Mouse (Mus musculus): ENCODE data around the gene Lifr. TPM values are rescaled to one million over a fixed set of nuclear protein-coding genes. Genes with fewer than 3 reads are reported as not detected.

Gene Lifr
- total RNA-seq, 2 experiments from 2014 or later: 27.4 to 28.0 TPM

DNA sequence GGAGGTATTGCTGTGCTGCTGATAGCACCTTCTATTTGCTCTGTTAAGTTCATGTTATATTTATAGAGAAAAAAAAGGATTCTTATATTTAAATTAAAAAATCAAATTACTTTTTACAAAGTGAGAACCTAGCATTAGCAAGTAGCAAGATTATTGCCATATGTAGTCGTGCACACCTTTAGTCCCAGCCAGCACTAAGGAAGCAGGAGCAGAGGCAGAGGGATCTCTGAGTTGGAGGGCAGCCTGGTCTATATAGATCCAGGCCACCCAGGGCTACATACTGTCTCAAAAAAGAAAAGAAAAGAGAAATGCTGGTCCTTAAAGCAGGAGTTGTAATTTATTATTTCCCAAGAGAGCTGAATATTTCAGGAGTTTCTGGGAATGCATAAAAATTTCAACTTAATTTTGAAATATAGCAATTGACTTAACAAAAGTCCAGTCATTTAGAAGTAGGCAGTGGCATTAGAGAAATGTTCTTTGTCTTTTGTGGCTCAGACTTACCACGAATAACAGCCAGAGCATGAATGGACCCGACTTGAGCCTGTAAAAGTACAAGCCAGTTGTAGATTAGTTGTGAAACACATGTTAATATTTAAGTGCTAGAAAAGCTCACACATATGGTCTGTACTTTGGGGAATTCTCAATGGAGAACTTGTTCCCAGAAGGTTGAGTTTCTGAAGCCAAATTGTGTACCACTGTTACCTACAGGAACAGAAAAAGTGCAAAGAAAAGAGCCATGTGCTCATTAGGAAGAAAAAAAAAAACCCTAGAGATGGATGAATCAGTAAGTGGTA, 107.4 kb downstream of the Lifr start:
- intact Hi-C loops (cut with DNase I): no loop called here
- DNase-seq: no peak

DNA sequence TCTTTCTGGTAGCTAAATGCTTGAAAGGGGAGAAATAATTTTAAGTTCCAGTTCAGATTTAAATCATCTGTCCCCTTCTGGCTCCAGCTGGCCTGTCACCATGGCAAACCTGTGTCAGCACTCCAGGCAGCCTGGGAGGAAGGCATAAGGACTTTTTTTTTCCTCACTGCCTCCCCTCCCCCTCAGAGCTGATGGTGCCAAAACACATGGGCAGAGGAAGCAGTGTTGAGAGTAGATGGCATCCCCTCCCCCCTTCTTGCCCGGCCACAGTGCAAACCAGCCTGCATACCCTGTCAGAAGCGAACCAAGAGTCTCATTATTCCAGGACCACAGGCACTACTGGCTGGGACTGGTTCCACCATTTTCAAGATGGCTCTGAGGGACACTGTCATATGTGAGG, 108.4 kb downstream of the Lifr start:
- peak; percentile 92 for DNase-seq
- intact Hi-C loops (cut with DNase I): no loop called here

GRCm38 (mm10) chr15:7200286-7200685, 109.9 kb downstream of the Lifr start:
- no peak for DNase-seq

DNA sequence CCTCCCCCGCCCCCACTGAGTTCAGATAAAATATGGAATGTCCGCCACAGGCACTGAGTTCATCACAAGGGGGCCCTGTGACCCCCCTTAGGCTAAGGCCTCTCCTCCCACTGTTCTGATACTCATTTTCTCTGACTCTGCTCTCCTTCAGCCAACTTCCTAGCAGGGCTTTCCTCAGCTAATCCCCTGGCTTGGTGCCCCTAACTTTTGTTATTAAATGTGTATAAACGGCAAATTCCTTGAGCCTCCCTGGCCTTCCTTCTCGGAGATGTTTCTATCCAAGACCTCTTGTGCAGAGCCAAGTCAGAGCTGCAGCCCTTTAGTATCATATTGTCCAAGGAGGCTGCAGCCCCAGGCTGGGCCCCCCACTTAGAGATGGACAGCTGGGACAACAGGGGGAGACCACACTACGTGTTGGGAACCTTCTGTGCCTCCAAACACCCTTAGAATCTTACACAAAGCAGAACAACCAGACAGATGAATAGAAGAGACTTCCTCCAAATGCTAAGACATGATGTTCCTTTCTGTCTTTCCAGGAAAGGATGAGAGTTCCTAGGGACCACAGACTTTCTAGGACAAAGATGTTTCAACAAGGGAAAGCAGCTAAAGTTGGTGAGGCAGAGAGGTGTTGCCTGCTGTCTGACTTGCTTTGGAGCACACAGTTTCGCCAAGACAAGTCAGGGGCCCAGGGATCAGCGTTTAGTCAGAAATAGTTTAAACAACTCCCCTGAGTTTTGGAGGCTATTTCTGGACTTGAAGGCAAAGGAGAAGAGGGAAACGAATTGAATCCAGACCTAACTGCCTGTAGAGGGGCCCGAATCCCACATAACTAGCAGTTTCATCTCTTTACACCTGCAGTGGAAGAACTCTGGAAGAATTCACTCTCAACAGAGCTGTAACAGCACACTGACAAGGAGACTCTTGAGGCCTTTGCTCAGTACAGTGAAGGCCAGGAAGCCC, 111.3 kb downstream of the Lifr start:
- intact Hi-C loops (cut with DNase I): no loop called here
- DNase-seq: peak; percentile 46

More at GRCm38 (mm10) chr15:7200286-7200685, 109.9 kb downstream of the Lifr start:
- intact Hi-C loops (cut with DNase I): no loop called here

DNA sequence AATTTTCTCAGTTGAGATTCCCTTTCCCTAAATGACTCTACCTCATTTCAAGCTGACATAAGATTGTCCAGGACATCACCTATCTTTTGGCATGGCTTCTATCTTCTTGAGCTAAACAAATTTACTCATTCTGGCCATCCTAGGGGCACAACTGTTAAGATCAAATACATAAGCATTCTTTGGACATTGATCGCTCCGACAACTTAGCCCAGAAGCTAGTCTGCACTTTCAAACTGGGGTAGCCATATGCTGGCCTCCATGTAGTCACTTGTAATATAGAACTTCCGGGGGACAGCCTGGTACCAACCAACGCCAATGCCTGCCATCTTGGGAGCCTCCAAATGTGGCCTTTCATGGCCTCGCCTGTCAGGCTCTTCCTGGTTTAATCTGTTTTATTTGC, 112.6 kb downstream of the Lifr start:
- intact Hi-C loops (cut with DNase I): no loop called here
- DNase-seq: no peak

GRCm38 (mm10) chr15:7203606-7204330, 113.4 kb downstream of the Lifr start:
- peak; percentile 49 for DNase-seq
- intact Hi-C loops (cut with DNase I): no loop called here

DNA sequence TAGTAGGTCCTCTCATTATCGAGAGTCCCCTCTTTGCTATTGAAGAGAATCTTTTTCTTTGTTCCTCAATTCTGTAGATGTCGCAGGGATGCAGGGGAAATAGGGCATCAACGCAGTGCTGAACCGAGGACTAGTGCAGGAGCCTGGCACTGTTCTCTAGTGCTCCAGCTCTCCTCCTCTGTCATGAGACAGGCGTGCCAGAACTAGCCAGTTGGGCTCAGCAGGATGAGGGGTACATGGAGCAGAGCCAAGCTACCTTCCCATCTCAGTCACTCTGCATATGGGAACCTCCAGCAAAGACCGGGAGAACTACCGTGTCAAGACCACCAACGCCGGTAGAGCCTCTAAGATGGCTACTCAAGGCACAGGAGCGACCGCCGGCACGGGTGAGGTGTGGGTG, 114.5 kb downstream of the Lifr start:
- intact Hi-C loops (cut with DNase I): no loop called here

DNA sequence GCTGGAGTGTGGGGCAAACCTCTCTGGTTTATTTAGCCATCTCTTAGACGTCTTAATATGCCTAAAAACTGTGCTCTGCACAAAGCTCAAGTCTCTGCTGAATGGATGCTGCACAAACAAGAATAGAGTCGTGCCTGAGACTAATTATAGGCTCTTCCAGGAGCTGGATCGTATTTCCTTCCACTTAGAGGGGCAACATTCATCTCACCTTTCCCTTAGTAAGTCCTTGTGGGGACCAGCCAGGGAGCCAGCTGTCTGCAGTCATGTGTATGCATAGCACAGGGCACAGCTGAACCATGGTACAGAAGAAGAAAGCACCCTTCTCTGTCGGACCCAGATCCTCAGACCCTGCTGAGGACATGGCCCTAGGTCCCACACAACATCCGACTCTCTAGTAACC, 115.7 kb downstream of the Lifr start:
- no peak for DNase-seq
- intact Hi-C loops (cut with DNase I): no loop called here

More for the DNA sequence above, 114.5 kb downstream of the Lifr start:
- peak; percentile 81 for DNase-seq

- intact Hi-C loops (cut with DNase I): no loop called here
- DNase-seq: no peak
Measured at GRCm38 (mm10) chr15:7207292-7207691, 116.9 kb downstream of the Lifr start.

DNA sequence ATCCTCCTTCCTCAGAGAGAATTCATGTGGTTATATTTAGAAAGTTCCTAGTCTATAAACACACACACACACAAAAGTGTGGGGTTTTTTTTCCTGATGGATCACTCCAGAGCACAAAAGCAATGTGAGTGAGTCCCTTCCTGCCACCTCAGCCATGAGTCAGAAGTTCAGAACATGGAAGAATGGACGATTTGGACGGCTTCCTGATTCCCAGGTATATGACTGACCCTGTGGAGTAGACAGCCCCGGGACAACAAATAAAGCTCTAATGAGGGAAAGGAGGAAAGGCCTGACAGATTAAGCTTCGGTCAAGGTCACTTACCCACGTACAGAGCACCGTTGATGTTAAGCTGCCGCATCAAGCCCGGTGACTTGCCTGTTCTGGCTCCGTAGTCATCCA, 117.8 kb downstream of the Lifr start:
- intact Hi-C loops (cut with DNase I): no loop called here
- no peak for DNase-seq

DNA sequence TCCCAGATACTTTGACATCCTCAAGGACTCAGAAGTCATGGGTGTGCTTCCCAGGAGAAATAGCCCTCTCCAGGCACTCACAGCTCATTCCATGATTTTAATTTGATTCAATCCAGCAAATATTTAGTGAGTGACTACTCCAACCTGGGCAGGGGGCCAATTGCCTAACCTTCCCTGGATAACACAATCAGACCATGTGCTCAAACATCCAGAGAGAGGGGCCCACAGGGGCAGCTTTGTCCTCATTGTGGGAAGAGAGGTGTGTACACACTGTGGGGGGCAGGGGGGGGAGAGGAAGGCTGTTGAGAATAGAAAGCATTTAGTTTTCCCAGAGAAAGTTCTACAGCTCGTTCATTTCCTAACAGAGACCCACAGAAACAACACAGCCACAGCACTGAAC, 123.3 kb downstream of the Lifr start:
- DNase-seq: peak; percentile 37
- intact Hi-C loops (cut with DNase I): no loop called here

DNA sequence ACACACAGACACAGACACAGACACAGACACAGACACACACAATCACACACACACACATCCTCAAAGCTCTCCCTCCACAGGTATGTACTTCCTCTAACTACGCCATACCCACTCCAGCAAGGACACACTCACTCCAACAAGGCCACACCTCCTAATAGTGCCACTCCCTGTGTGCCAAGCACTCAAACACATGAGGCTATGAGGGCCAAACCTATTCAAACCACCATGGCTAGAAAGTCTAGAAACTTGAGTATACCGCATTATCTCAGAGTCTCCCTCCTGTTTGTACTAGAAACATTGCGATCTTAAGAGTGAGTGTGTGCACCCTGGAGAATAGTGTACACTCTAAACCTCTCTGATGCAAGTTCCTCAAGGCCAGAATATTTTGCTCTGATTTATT, 125.4 kb downstream of the Lifr start:
- intact Hi-C loops (cut with DNase I): no loop called here
- DNase-seq: no peak

GRCm38 (mm10) chr15:7216581-7217272, 126.3 kb downstream of the Lifr start:
- DNase-seq: no peak
- intact Hi-C loops (cut with DNase I): no loop called here

- DNase-seq: no peak
- intact Hi-C loops (cut with DNase I): no loop called here
Measured at GRCm38 (mm10) chr15:7217273-7217598, 126.8 kb downstream of the Lifr start.

GRCm38 (mm10) chr15:7222809-7223208, 132.4 kb downstream of the Lifr start:
- DNase-seq: peak; percentile 70

DNA sequence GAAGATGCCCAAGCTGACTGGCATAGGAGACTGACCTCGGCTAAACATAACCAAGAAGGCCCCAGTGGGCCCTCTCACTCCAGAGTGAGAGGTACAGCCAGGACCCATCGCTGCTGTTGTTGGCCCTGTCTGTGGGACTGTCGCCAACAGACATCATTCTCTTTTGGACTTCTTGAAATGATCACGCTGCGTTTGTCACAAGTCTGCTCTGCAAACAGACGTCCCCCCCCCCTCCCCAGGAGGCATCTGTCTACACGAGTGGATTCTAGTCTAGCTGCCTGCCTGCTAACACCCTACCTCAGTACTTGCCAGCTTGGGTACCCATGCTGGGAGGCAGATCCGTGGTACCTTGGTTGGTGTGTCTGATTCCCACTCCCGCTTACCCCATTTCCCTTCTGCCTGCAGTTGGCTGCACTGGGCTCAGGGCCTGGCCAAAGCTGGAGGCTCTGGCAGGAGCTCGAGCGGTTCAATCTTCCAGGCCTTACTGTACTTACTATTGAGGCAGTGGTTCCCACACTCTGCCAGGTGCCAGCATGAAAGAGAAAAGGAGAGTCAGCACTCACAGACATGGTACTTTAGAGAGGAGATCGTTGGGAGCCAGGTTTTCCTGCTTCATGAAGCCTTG, 133.8 kb downstream of the Lifr start:
- peak; percentile 74 for DNase-seq
- intact Hi-C loops (cut with DNase I): loop anchor here (10.0 kb wide), 1 partner anchor 89 kb away; no protein-coding TSS in a partner anchor

More at GRCm38 (mm10) chr15:7222809-7223208, 132.4 kb downstream of the Lifr start:
- intact Hi-C loops (cut with DNase I): loop anchor here (10.0 kb wide), 1 partner anchor 88 kb away; no protein-coding TSS in a partner anchor

GRCm38 (mm10) chr15:7226225-7226624, 135.8 kb downstream of the Lifr start:
- intact Hi-C loops (cut with DNase I): loop anchor here (10.0 kb wide), 1 partner anchor 91 kb away; no protein-coding TSS in a partner anchor
- DNase-seq: peak; percentile 81

DNA sequence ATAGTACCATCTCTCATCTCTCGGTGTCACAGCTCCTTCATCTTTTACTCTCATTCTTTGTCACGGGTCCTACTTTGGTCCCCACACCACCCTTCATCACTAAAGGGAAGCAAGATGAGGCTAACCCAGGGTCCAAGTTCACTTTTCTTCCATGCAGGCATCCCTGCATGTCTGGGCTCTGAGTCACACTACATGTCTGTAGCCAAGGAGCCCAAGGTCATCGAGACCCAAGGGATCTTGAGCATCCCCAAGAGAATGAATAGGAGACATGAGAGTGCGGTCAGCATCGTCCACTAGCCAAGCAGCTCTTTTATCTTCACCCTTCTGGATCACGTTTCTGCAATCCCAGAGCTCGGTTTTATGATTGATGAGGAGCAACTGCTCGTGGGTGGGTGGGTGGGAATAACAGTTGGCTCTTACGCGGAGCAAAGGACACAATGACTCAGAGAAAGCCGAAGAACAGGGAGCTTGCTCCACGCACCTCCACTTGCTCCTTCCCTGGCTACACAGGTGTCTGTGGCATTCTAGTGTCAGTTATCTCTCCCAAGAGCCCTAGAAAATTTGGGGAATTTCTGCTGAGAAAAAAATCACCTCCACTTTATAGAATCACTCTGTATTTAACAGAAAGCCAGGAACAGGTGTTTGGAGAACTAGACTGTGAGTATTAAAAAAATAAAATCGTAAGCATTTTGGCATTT, 143.1 kb downstream of the Lifr start:
- no peak for DNase-seq
- intact Hi-C loops (cut with DNase I): no loop called here

DNA sequence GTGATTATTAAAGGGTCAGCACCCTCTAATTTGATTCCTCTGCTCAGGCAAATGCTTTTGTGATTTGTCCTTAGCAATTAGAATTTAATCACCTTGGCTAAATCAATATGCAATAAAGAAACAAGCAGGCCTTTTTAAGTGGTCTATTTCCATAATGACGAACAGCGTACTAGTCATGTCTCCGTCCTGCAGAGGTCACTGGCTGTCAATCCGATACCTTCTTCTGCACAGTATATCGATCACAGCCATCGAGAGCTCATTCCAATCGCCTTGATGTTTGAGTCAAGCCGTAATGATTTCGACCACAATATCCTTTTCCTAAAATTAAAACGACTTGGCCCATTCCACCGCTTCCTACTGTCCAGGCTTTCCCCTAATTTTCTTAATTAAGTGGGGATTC, 149.5 kb downstream of the Lifr start:
- intact Hi-C loops (cut with DNase I): no loop called here
- no peak for DNase-seq

Data from left cerebral cortex, postnatal 4 days (tissue).